Mouse (Mus musculus): Measurements from ENCODE around the gene D1Ertd622e. TPM values are rescaled to one million over a fixed set of nuclear protein-coding genes. Genes with fewer than 3 reads are reported as not detected.
"Not testable (repeated sequence)": the region's sequence is repeated elsewhere in the genome, so short reads cannot be mapped to it uniquely, and the experiment has no call there.

Gene D1Ertd622e
- total and polyA plus RNA-seq, 2 experiments from 2014 or later = 48.7 to 59.2 TPM

GRCm38 (mm10) chr1:97611747-97612146, 50.1 kb downstream of the D1Ertd622e start:
- Histone ChIP-seq H3K27ac (ENCODE audit: low read depth, low read length) (no peak overlapping the region), H3K4me2 (ENCODE audit: low read depth) (no peak overlapping the region), H3K9ac (no peak overlapping the region), H3K36me3 (ENCODE audit: insufficient read depth) (no peaks in the 10 kb centered on the region), H3K4me3 (ENCODE audit: low read depth, low read length) (no peak overlapping the region), H3K9me3 (ENCODE audit: low read length) (no peaks in the 10 kb centered on the region), H3K4me1 (ENCODE audit: insufficient read depth) (no peaks in the 10 kb centered on the region), H3K27me3 (ENCODE audit: insufficient read depth, low read length) (no peaks in the 10 kb centered on the region)
- DNase-seq = no peak
- no peak for TF ChIP-seq CTCF (IDR thresholded peaks at IDR 0.05; ENCODE audit: low read depth)
- WGBS = 31% methylated on average over 2 of the region's 2 CpGs
- no peak for ATAC-seq

GRCm38 (mm10) chr1:97603361-97603760, 58.5 kb downstream of the D1Ertd622e start:
- Histone ChIP-seq H3K27ac (ENCODE audit: low read depth, low read length) (no peak overlapping the region), H3K4me1 (ENCODE audit: insufficient read depth) (no peaks in the 10 kb centered on the region), H3K4me3 (ENCODE audit: low read depth, low read length) (no peak overlapping the region), H3K27me3 (ENCODE audit: insufficient read depth, low read length) (no peaks in the 10 kb centered on the region), H3K4me2 (ENCODE audit: low read depth) (no peak overlapping the region), H3K36me3 (ENCODE audit: insufficient read depth) (no peaks in the 10 kb centered on the region), H3K9me3 (ENCODE audit: low read length) (no peaks in the 10 kb centered on the region), H3K9ac (no peak overlapping the region)
- ATAC-seq (no peak), DNase-seq (no peak)
- TF ChIP-seq CTCF (IDR thresholded peaks at IDR 0.05; ENCODE audit: low read depth) = no peak
- 75% methylated on average over 1 of the region's 1 CpGs for WGBS

- ATAC-seq = no peak
- Histone ChIP-seq H3K36me3 (ENCODE audit: insufficient read depth) (no peaks in the 10 kb centered on the region), H3K4me1 (ENCODE audit: insufficient read depth) (no peaks in the 10 kb centered on the region), H3K27me3 (ENCODE audit: insufficient read depth, low read length) (no peaks in the 10 kb centered on the region), H3K9me3 (ENCODE audit: low read length) (no peaks in the 10 kb centered on the region), H3K27ac (ENCODE audit: low read depth, low read length) (no peak overlapping the region), H3K4me3 (ENCODE audit: low read depth, low read length) (no peak overlapping the region), H3K9ac (no peak overlapping the region), H3K4me2 (ENCODE audit: low read depth) (no peak overlapping the region)
- no peak for TF ChIP-seq CTCF (IDR thresholded peaks at IDR 0.05; ENCODE audit: low read depth)
- WGBS = 90% methylated on average over 2 of the region's 2 CpGs
- no peak for DNase-seq
These were observed 61.5 kb downstream of the D1Ertd622e start for GRCm38 (mm10) chr1:97600371-97600770.

DNA sequence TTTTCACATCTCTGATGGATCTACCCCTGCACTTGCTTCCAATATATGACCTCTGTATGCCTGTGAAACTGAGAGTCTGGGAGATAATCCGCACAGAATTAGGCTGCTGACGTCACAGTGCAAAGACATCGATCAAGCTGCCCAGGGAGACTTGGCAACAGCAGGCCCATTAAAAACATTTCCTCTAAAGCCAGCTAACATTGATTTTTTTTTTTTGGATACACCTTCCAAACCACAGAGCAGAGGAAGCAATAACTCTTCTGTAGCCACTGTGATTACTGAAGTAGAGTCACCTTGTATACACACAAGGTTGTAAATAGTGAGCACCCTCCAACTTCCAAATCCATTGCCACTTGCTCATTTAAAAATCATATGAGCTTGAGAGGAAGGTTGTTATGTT, 62.8 kb downstream of the D1Ertd622e start:
- Histone ChIP-seq H3K9me3 (ENCODE audit: low read length) (no peaks in the 10 kb centered on the region), H3K9ac (no peak overlapping the region), H3K4me3 (ENCODE audit: low read depth, low read length) (no peak overlapping the region), H3K36me3 (ENCODE audit: insufficient read depth) (no peaks in the 10 kb centered on the region), H3K4me2 (ENCODE audit: low read depth) (no peak overlapping the region), H3K4me1 (ENCODE audit: insufficient read depth) (no peaks in the 10 kb centered on the region), H3K27me3 (ENCODE audit: insufficient read depth, low read length) (no peaks in the 10 kb centered on the region), H3K27ac (ENCODE audit: low read depth, low read length) (no peak overlapping the region)
- WGBS = 78% methylated on average over 3 of the region's 3 CpGs
- TF ChIP-seq CTCF (IDR thresholded peaks at IDR 0.05; ENCODE audit: low read depth) = no peak
- DNase-seq (no peak), ATAC-seq (no peak)

DNA sequence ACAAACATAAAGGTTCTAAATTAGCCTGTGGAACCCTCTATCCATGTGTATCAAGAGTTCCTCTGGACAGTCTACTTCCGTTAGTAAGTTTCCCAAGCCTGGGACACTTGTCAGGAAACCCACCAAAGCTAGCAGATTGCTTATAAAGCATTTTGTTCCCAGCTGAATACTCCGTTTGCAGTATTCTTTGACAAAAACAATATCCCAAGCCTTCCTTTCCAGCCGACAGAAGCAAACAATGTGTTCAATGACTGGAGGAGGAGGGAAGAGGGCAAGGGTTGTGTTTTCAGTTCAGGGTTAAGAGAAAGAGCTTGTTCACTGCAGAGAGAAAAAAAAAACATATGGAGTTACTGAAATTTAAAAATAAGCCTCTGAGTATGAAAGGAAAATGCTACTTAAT, 73.3 kb downstream of the D1Ertd622e start:
- TF ChIP-seq CTCF (IDR thresholded peaks at IDR 0.05; ENCODE audit: low read depth) = no peak
- WGBS = 12% methylated on average over 3 of the region's 3 CpGs
- H3K36me3 ChIP-seq (ENCODE audit: insufficient read depth) = no peaks in the 10 kb centered on the region

DNA sequence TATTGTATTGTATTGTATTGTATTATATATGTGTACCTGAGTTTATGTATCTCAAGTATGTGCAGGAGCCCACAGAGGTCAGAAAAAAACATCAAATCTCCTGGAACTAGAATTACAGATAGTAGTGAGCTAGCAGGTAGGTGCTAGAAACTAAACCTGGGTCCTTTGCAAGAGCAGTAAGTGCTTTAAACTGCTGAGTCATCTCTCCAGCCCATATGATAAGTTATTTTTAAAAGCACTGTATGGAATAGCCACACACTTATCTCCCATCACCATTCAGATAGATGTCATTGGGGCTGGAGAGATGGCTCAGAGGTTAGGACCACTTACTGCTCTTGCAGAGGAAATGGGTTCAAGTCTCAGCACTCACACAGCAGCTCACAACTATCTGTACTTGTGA, 76.8 kb downstream of the D1Ertd622e start:
- Histone ChIP-seq H3K9me3 (ENCODE audit: low read length) (no peaks in the 10 kb centered on the region), H3K27ac (ENCODE audit: low read depth, low read length) (no peak overlapping the region), H3K4me1 (ENCODE audit: insufficient read depth) (0 out of 2 replicates have a peak, but pooled peaks cover 3% of the 10 kb centered on the region), H3K4me3 (ENCODE audit: low read depth, low read length) (no peak overlapping the region), H3K9ac (no peak overlapping the region), H3K4me2 (ENCODE audit: low read depth) (no peak overlapping the region), H3K27me3 (ENCODE audit: insufficient read depth, low read length) (no peaks in the 10 kb centered on the region), H3K36me3 (ENCODE audit: insufficient read depth) (no peaks in the 10 kb centered on the region)
- TF ChIP-seq CTCF (IDR thresholded peaks at IDR 0.05; ENCODE audit: low read depth) = no peak
- no peak for ATAC-seq
- DNase-seq = no peak

More for the DNA sequence above, 73.3 kb downstream of the D1Ertd622e start:
- H3K9ac ChIP-seq = no peak overlapping the region
- no peak overlapping the region for H3K4me3 ChIP-seq (ENCODE audit: low read depth, low read length)
- H3K9me3 ChIP-seq (ENCODE audit: low read length) = no peaks in the 10 kb centered on the region
- H3K27me3 ChIP-seq (ENCODE audit: insufficient read depth, low read length) = no peaks in the 10 kb centered on the region
- ATAC-seq (no peak), DNase-seq (no peak)
- H3K4me2 ChIP-seq (ENCODE audit: low read depth) = no peak overlapping the region
- 0 out of 2 replicates have a peak, but pooled peaks cover 3% of the 10 kb centered on the region for H3K4me1 ChIP-seq (ENCODE audit: insufficient read depth)
- H3K27ac ChIP-seq (ENCODE audit: low read depth, low read length) = no peak overlapping the region

- Histone ChIP-seq H3K9ac (no peak overlapping the region), H3K36me3 (ENCODE audit: insufficient read depth) (no peaks in the 10 kb centered on the region), H3K9me3 (ENCODE audit: low read length) (no peaks in the 10 kb centered on the region), H3K27me3 (ENCODE audit: insufficient read depth, low read length) (no peaks in the 10 kb centered on the region), H3K4me3 (ENCODE audit: low read depth, low read length) (no peak overlapping the region), H3K4me1 (ENCODE audit: insufficient read depth) (0 out of 2 replicates have a peak, but pooled peaks cover 3% of the 10 kb centered on the region), H3K27ac (ENCODE audit: low read depth, low read length) (no peak overlapping the region), H3K4me2 (ENCODE audit: low read depth) (no peak overlapping the region)
- TF ChIP-seq CTCF (IDR thresholded peaks at IDR 0.05; ENCODE audit: low read depth) = no peak
- no peak for ATAC-seq
- 90% methylated on average over 3 of the region's 3 CpGs for WGBS
- DNase-seq = no peak
These were observed 77.7 kb downstream of the D1Ertd622e start for GRCm38 (mm10) chr1:97584171-97584570.

DNA sequence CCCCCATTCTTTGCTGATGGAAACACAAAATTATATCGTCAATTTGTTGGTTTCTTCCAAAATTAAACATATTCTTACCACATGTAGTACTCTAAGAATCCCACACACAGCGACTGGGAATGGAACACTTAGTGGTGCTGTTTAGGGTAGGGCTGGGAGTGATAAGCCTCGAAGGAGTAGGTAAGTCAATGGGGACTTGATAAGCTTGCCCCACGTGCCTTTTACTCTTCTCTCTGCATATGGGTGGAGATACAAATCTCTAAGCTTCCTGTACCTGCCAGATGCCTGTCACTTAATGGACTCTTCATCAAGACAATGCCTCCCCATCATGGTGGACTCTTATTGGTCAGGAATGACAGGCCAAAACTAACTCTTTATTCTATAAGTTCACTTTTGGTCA, 78.8 kb downstream of the D1Ertd622e start:
- TF ChIP-seq CTCF (IDR thresholded peaks at IDR 0.05; ENCODE audit: low read depth) = no peak
- no peak for DNase-seq
- no peak for ATAC-seq

GRCm38 (mm10) chr1:97580680-97581079, 81.2 kb downstream of the D1Ertd622e start:
- H3K27me3 ChIP-seq (ENCODE audit: insufficient read depth, low read length); H3K4me2 ChIP-seq (ENCODE audit: low read depth); ATAC-seq; H3K9me3 ChIP-seq (ENCODE audit: low read length); H3K36me3 ChIP-seq (ENCODE audit: insufficient read depth); H3K4me3 ChIP-seq (ENCODE audit: low read depth, low read length); DNase-seq; H3K9ac ChIP-seq; H3K4me1 ChIP-seq (ENCODE audit: insufficient read depth); H3K27ac ChIP-seq (ENCODE audit: low read depth, low read length): not testable (repeated sequence)

More for the DNA sequence above, 78.8 kb downstream of the D1Ertd622e start:
- Histone ChIP-seq H3K9ac (no peak overlapping the region), H3K4me3 (ENCODE audit: low read depth, low read length) (no peak overlapping the region), H3K4me1 (ENCODE audit: insufficient read depth) (no peaks in the 10 kb centered on the region), H3K27ac (ENCODE audit: low read depth, low read length) (no peak overlapping the region), H3K4me2 (ENCODE audit: low read depth) (no peak overlapping the region), H3K27me3 (ENCODE audit: insufficient read depth, low read length) (no peaks in the 10 kb centered on the region), H3K9me3 (ENCODE audit: low read length) (no peaks in the 10 kb centered on the region), H3K36me3 (ENCODE audit: insufficient read depth) (no peaks in the 10 kb centered on the region)
- WGBS = 81% methylated on average over 4 of the region's 4 CpGs

Data from forebrain, postnatal 0 days (tissue).